Mouse (Mus musculus) heart, embryonic 15.5 days (tissue): Measurements from ENCODE around the gene Nos1ap. TPM values are rescaled to one million over a fixed set of nuclear protein-coding genes. Genes with fewer than 3 reads are reported as not detected.
A peak's percentile ranks its signal among the peaks of the same experiment; 100 is the strongest.

Experiments
- ATAC-seq: fragments of 200-750 bp; cut with Nextera tagmentation; replicated peaks from 2 replicates; pipeline ENCODE4 v1.8.0; 2017; ENCODE audit warnings: low read depth, moderate TSS enrichment; ENCODE audit not compliant: insufficient number of reproducible peaks, insufficient read depth, low FRiP score
- H3K27ac ChIP-seq: fragments of 300-500 bp; sonication (generic); 2 replicates; pipeline ENCODE4 v1.5.1; 2015; ENCODE audit warnings: mild to moderate bottlenecking, inconsistent platforms
- H3K27me3 ChIP-seq: fragments of 300-500 bp; sonication (generic); 2 replicates; pipeline ENCODE4 v1.6.1; 2015; ENCODE audit warnings: inconsistent platforms
- H3K36me3 ChIP-seq: fragments of 300-500 bp; sonication (generic); 2 replicates; pipeline ENCODE4 v1.6.1; 2015; ENCODE audit warnings: mild to moderate bottlenecking, inconsistent platforms
- H3K4me1 ChIP-seq: fragments of 300-500 bp; sonication (generic); replicated peaks from 2 replicates; pipeline ENCODE4 v1.6.1; 2015; ENCODE audit warnings: inconsistent platforms
- H3K4me2 ChIP-seq: fragments of 300-500 bp; sonication (generic); 2 replicates; pipeline ENCODE4 v1.6.1; 2015; ENCODE audit warnings: inconsistent platforms, mild to moderate bottlenecking, moderate library complexity
- H3K4me3 ChIP-seq: fragments of 300-500 bp; sonication (generic); 2 replicates; pipeline ENCODE4 v1.5.1; 2015; ENCODE audit warnings: mild to moderate bottlenecking, inconsistent platforms
- H3K9ac ChIP-seq: fragments of 300-500 bp; sonication (generic); 2 replicates; pipeline ENCODE4 v1.6.1; 2015; ENCODE audit warnings: mild to moderate bottlenecking, inconsistent platforms
- H3K9me3 ChIP-seq: fragments of 300-500 bp; sonication (generic); replicated peaks from 2 replicates; pipeline ENCODE4 v1.6.1; 2016; ENCODE audit warnings: inconsistent platforms
- WGBS: fragments of 180-500 bp; shearing (Covaris S2); methylation state at CpG from one replicate; pipeline ENCODE4 v1.1.7; 2015; ENCODE audit warnings: mixed read lengths; 5-methylcytosine and 5-hydroxymethylcytosine counted together
- polyA plus RNA-seq: library from polyadenylated mRNA; unstranded; fragments of >200 nt; fragmentation: Nextera tagmentation; extraction: Ambion mirVana; gene quantifications from 2 replicates; pipeline ENCODE4 v1.2.1, GENCODE M21; 2015

The Nos1ap gene
- polyA plus RNA-seq, 1 experiment from 2014 or later: 13.7 TPM

- 0 out of 2 replicates have a peak, but pooled peaks have one; percentile 56 for ATAC-seq
- no peak overlapping the region for H3K9ac ChIP-seq
- no peak overlapping the region for H3K27ac ChIP-seq
- WGBS: 22% methylated on average over 3 of the region's 3 CpGs
- H3K9me3 ChIP-seq: no peaks in the 10 kb centered on the region
- H3K36me3 ChIP-seq: no peaks in the 10 kb centered on the region
- H3K27me3 ChIP-seq: no peaks in the 10 kb centered on the region
- no peak overlapping the region for H3K4me3 ChIP-seq
- H3K4me1 ChIP-seq: peaks cover 38% of the 10 kb centered on the region
- H3K4me2 ChIP-seq: no peak overlapping the region
Observed at GRCm38 (mm10) chr1:170479458-170479798, 110.2 kb downstream of the Nos1ap start.

DNA sequence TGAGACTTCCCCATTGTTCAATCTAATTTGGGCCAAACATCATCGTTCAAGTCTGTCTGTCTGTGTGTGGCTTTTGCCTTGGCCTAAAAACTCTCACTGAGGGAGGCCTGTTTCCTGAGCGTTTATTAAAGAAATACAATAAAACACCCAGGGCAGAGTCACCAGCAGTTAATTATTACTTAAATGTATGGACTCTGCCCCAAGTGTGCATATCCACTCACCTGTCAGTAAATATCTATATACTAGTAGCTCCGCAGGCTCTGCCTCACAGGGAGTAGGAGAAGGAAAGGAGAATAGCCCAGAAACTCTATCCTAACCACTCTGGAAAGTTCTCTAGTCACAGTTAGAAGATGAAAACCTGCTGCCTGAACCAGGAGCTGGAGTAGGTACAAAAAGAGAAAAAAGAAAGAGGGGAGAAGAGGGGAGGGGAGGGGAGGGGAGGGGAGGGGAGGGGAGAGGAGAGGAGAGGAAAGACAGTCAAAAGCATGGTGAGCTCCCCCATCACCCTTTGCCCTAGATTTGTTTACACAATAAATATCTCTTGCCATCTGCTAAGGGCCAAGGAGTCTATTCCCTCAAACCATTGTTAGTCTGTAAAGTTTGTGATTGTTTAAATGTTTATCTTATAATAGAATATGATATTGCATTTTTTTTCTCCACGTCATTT, 110.7 kb downstream of the Nos1ap start:
- ATAC-seq: no peak
- Histone ChIP-seq H3K9me3 (no peaks in the 10 kb centered on the region), H3K9ac (no peak overlapping the region), H3K36me3 (no peaks in the 10 kb centered on the region), H3K4me1 (peaks cover 38% of the 10 kb centered on the region), H3K4me2 (no peak overlapping the region), H3K27me3 (no peaks in the 10 kb centered on the region), H3K4me3 (no peak overlapping the region), H3K27ac (peak overlapping the region; percentile 63)
- WGBS: 60% methylated on average over 4 of the region's 4 CpGs

DNA sequence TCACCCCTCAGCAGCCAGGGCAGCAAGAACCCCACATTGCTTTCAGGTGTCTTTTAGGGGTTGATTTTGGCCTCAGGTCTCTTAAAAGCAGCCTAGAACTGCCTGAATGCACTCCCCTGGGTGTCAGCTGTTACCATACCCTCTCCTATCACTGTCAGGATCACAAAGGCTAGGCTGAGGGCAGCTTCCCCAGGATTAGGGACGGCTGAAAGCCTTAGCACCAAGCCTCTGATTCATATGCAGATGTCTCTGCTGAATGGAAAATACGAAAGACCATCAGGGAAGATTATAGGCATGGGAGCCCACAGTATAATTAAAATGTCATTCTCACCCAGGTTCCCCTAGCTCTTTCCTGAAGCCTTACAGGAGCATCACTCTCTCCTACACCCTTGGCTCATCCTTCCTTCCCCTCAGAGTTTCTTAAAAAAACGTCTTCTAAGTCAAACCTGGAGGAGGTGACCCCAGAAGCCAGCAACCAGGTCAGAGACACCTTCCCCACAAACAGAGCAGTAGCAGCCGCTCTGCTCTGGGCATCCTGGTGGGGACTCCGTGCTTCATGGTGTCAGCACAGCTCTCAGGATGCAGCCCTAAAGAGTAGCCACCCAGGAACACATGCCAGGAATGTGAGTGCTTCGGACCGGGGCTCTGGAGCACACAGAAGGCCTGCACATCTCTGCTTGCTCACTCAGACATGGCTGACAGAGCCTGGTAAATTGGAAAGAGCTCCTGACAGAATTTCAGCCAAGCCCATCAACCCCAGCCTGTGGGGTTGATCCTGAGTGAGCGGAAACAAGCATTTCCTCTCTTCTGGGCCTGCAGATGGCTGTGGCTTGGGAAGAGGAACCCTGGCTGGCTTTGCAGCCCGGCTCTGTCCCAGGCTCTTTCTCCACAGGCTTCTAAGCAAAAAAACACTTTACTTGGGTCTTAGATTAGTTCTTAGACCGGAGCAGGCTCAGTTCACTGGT, 111.7 kb downstream of the Nos1ap start:
- peaks cover 34% of the 10 kb centered on the region for H3K4me1 ChIP-seq
- 37% methylated on average over 10 of the region's 10 CpGs for WGBS

GRCm38 (mm10) chr1:170473460-170473859, 116.2 kb downstream of the Nos1ap start:
- no peak for ATAC-seq
- H3K36me3 ChIP-seq: no peaks in the 10 kb centered on the region

More for the DNA sequence above, 111.7 kb downstream of the Nos1ap start:
- Histone ChIP-seq H3K27me3 (no peaks in the 10 kb centered on the region), H3K9me3 (no peaks in the 10 kb centered on the region), H3K4me3 (no peak overlapping the region), H3K9ac (no peak overlapping the region), H3K4me2 (no peak overlapping the region), H3K36me3 (no peaks in the 10 kb centered on the region), H3K27ac (peak overlapping the region; percentile 63)
- no peak; the same call in 1 of the 2 replicates for ATAC-seq

DNA sequence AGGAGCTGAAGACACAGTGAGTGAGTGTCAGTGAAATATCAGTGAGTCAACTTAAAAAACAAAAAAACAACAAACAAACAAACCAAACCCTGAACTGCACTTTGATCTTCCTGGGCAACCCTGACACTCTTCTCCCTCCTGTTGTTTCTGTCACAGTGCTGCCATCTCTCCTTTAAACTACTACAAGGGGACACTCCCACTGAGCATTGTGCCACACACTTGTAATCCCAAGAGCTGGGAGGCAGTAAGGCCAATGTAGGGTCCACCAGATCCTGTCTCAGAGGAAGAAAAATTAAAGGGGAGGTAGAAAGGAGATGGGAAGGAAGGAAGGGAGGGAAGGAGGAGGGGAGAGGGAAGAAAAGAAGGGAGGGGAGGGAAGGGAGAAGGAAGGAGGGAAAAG, 116.8 kb downstream of the Nos1ap start:
- no peaks in the 10 kb centered on the region for H3K9me3 ChIP-seq
- H3K36me3 ChIP-seq: no peaks in the 10 kb centered on the region
- no peak for ATAC-seq
- no peak overlapping the region for H3K4me3 ChIP-seq
- H3K4me1 ChIP-seq: peaks cover 4% of the 10 kb centered on the region
- no peaks in the 10 kb centered on the region for H3K27me3 ChIP-seq
- H3K9ac ChIP-seq: no peak overlapping the region
- no peak overlapping the region for H3K4me2 ChIP-seq
- H3K27ac ChIP-seq: no peak overlapping the region

More at GRCm38 (mm10) chr1:170473460-170473859, 116.2 kb downstream of the Nos1ap start:
- Histone ChIP-seq H3K4me3 (no peak overlapping the region), H3K9me3 (no peaks in the 10 kb centered on the region), H3K4me1 (peaks cover 10% of the 10 kb centered on the region), H3K27me3 (no peaks in the 10 kb centered on the region), H3K4me2 (no peak overlapping the region), H3K9ac (no peak overlapping the region), H3K27ac (no peak overlapping the region)
- 75% methylated on average over 6 of the region's 6 CpGs for WGBS

DNA sequence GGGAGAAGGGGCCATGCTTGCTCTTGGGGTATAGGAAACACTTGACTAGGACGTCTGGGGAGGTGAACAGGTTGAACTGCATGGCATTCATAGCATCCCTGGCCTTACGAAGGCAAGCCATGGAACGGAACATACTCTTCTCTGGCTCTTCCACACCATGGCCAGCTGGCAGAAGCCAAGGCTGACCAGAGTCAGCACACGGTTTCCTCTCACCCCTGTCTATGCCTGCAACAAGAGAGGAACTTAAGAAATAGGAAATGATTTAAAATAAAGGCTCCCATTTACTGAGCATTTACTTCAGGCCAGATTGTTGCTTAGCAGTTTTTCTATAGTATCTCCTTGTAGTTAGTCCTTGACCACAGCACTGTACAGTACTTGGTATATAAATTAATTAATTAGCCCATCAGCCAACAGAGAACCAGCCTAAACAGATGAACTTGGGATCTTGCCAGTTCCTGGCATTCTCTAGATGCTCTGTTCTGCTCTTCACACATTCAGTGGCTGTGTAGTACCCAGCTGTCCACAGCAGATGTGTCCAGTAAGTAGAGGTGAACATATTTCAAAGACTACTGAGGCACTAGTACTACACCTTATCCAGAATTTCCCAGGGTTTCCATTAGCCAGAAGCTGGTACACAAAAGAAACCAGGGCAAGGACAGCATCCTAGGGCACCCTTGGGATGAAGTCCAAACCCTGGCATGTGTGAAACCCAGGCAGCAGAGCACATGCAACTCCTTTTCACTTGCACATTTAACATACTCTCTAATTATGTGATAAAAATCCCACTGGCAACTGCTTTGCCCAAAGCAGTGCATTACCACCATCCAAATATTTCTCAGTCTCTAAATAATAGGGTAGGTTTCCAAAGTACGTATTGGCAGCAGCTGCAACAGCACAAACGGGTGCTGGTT, 123.3 kb downstream of the Nos1ap start:
- 72% methylated on average over 6 of the region's 6 CpGs for WGBS
- Histone ChIP-seq H3K9ac (no peak overlapping the region), H3K4me1 (peaks cover 10% of the 10 kb centered on the region), H3K36me3 (no peaks in the 10 kb centered on the region), H3K4me3 (no peak overlapping the region), H3K4me2 (no peak overlapping the region), H3K27ac (no peak overlapping the region), H3K27me3 (no peaks in the 10 kb centered on the region), H3K9me3 (no peaks in the 10 kb centered on the region)
- ATAC-seq: no peak

GRCm38 (mm10) chr1:170462140-170462539, 127.5 kb downstream of the Nos1ap start:
- whole genome bisulfite sequencing: 79% methylated on average over 1 of the region's 1 CpGs
- H3K9ac ChIP-seq: no peak overlapping the region
- no peaks in the 10 kb centered on the region for H3K27me3 ChIP-seq
- no peak overlapping the region for H3K4me3 ChIP-seq
- no peaks in the 10 kb centered on the region for H3K9me3 ChIP-seq
- no peak overlapping the region for H3K4me2 ChIP-seq
- no peak overlapping the region for H3K27ac ChIP-seq
- no peaks in the 10 kb centered on the region for H3K36me3 ChIP-seq
- peaks cover 23% of the 10 kb centered on the region for H3K4me1 ChIP-seq
- ATAC-seq: no peak

DNA sequence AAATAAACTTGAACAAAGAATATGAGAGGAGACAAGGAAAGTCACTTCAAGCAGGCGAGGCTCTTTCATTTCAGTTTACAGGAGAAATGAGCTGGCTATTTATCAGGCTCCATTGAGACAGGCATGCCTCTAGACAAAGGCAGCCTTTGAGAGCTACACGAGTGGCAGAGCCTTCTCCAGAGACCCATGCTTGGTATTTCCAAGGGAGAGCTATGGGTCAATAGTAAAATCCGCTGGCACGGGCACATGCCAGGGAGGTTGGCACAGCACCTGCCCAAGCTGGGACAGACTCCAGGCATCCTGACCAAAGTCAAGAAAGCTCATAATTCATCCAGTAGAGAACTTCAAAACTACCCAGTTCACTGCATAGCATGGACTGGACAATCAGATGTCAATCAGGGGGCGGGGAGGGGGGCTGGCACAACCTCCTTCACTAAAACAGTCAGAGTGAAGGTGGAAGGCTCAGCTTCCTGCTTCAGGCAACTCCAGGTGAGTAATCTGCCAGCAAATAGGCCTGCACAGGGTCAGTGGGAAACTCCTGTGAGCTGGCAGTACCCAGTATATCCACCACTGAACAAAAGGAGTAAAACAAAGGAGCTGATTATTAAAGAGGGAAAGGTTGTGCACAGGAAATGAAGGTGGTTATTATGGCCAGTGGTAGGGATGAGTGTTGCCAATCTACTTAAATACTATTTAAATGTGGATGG, 129.6 kb downstream of the Nos1ap start:
- 63% methylated on average over 5 of the region's 5 CpGs for WGBS
- Histone ChIP-seq H3K27me3 (no peaks in the 10 kb centered on the region), H3K4me3 (no peak overlapping the region), H3K4me2 (no peak overlapping the region), H3K9ac (no peak overlapping the region), H3K4me1 (peaks cover 13% of the 10 kb centered on the region; the same call in 1 of the 2 replicates), H3K36me3 (no peaks in the 10 kb centered on the region), H3K27ac (no peak overlapping the region), H3K9me3 (no peaks in the 10 kb centered on the region)
- no peak for ATAC-seq

- H3K27me3 ChIP-seq: no peaks in the 10 kb centered on the region
- H3K4me3 ChIP-seq: no peak overlapping the region
- peaks cover 13% of the 10 kb centered on the region; the same call in 1 of the 2 replicates for H3K4me1 ChIP-seq
- H3K27ac ChIP-seq: no peak overlapping the region
- H3K4me2 ChIP-seq: no peak overlapping the region
- WGBS: 18% methylated on average over 4 of the region's 4 CpGs
- H3K9ac ChIP-seq: no peak overlapping the region
- ATAC-seq: no peak
- H3K9me3 ChIP-seq: no peaks in the 10 kb centered on the region
- no peaks in the 10 kb centered on the region for H3K36me3 ChIP-seq
Observed at GRCm38 (mm10) chr1:170457673-170458072, 132.0 kb downstream of the Nos1ap start.

GRCm38 (mm10) chr1:170455910-170456700, 133.6 kb downstream of the Nos1ap start:
- ATAC-seq: no peak

More at GRCm38 (mm10) chr1:170455910-170456700, 133.6 kb downstream of the Nos1ap start:
- H3K4me1 ChIP-seq: peaks cover 13% of the 10 kb centered on the region; the same call in 1 of the 2 replicates
- no peaks in the 10 kb centered on the region for H3K36me3 ChIP-seq
- H3K9ac ChIP-seq: no peak overlapping the region
- 85% methylated on average over 14 of the region's 14 CpGs for WGBS
- H3K4me2 ChIP-seq: no peak overlapping the region
- H3K9me3 ChIP-seq: no peaks in the 10 kb centered on the region
- H3K27ac ChIP-seq: no peak overlapping the region
- H3K4me3 ChIP-seq: no peak overlapping the region
- no peaks in the 10 kb centered on the region for H3K27me3 ChIP-seq
